Mouse (Mus musculus): ENCODE measurements around the gene Stom. TPM values are rescaled to one million over a fixed set of nuclear protein-coding genes. Genes with fewer than 3 reads are reported as not detected.

The Stom gene
- polyA plus RNA-seq, 1 experiment = 23.0 TPM

GRCm38 (mm10) chr2:35331205-35331604, 5.6 kb downstream of the Stom start:
- no peak for TF ChIP-seq CTCF (IDR thresholded peaks at IDR 0.05; ENCODE audit: control insufficient read depth, insufficient read depth, insufficient replicate concordance, low read depth, low read length)
- no peak for TF ChIP-seq POLR2A (IDR thresholded peaks at IDR 0.05; ENCODE audit: control insufficient read depth, low read depth, low read length)
- Histone ChIP-seq H3K36me3 (ENCODE audit: control insufficient read depth, insufficient read depth, low read length) (no peaks in the 10 kb centered on the region), H3K4me3 (ENCODE audit: control insufficient read depth, low read depth, low read length) (no peak overlapping the region), H3K4me1 (ENCODE audit: control insufficient read depth, insufficient read depth, low read length) (peaks cover 1% of the 10 kb centered on the region), H3K27ac (ENCODE audit: control insufficient read depth, insufficient read depth, low read depth, low read length) (no peak overlapping the region), H3K27me3 (ENCODE audit: control insufficient read depth, insufficient read depth, low read length) (no peaks in the 10 kb centered on the region)

DNA sequence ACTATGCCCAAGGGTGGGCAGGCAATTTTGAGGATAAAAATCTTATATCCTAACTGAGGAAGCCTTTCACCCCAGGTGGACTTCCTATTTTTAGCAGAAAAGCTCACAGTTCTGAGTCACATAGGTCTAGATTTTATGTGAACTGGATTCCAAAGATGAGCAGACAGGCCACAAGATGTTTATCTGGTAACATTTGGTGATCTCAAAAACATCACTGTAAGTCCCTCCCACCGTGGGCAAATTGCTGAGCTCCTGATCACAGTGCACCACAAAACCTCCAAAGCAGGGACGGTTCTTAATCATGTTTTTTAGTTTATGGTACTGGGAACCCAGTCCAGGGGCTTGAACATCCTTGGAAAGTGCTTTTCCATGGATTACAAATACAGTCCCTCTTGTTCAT, 7.7 kb downstream of the Stom start:
- Histone ChIP-seq H3K4me3 (ENCODE audit: control insufficient read depth, low read depth, low read length) (no peak overlapping the region), H3K36me3 (ENCODE audit: control insufficient read depth, insufficient read depth, low read length) (peaks cover 3% of the 10 kb centered on the region; the same call in 1 of the 2 replicates), H3K27me3 (ENCODE audit: control insufficient read depth, insufficient read depth, low read length) (no peaks in the 10 kb centered on the region), H3K27ac (ENCODE audit: control insufficient read depth, insufficient read depth, low read depth, low read length) (no peak overlapping the region), H3K4me1 (ENCODE audit: control insufficient read depth, insufficient read depth, low read length) (no peaks in the 10 kb centered on the region)
- TF ChIP-seq CTCF (IDR thresholded peaks at IDR 0.05; ENCODE audit: control insufficient read depth, insufficient read depth, insufficient replicate concordance, low read depth, low read length) (no peak), POLR2A (IDR thresholded peaks at IDR 0.05; ENCODE audit: control insufficient read depth, low read depth, low read length) (no peak)

DNA sequence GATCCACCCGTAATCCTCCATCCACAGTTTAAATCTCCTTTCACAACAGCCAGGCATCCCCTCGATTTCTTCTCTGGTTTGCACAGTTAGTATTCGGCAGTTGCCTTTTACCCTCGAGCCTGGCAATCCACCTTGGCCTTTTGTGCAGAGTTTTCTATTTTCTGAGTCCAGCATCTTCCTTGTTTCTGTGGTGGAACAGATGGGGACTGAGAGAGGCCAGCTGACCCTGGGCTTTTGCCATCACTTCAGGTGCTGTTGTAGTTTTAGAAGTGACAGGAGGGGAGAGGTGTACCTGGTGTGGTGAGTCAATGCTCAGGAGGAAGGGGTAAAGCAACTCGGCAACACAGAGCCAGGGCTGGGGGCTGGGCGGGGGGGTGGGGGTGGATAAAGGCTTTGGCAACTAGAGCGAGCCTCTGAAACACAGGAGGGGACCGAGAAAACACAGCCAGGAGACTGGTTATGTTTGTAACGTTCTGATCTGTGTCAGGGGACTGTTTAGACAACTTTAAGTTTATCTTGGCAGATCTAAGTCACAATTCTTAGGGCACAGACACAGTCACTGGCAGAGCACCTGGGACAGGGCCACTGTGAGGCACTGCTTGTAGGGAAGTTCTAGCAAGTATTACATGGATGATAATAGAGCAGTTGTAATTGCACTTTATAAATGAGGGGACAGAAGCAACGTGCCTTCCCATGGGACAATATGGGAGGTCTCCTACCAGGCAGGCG, 8.5 kb downstream of the Stom start:
- Histone ChIP-seq H3K27me3 (ENCODE audit: control insufficient read depth, insufficient read depth, low read length) (no peaks in the 10 kb centered on the region), H3K27ac (ENCODE audit: control insufficient read depth, insufficient read depth, low read depth, low read length) (no peak overlapping the region), H3K36me3 (ENCODE audit: control insufficient read depth, insufficient read depth, low read length) (peaks cover 5% of the 10 kb centered on the region; the same call in 1 of the 2 replicates), H3K4me1 (ENCODE audit: control insufficient read depth, insufficient read depth, low read length) (no peaks in the 10 kb centered on the region), H3K4me3 (ENCODE audit: control insufficient read depth, low read depth, low read length) (no peak overlapping the region)
- no peak for TF ChIP-seq CTCF (IDR thresholded peaks at IDR 0.05; ENCODE audit: control insufficient read depth, insufficient read depth, insufficient replicate concordance, low read depth, low read length)
- no peak for TF ChIP-seq POLR2A (IDR thresholded peaks at IDR 0.05; ENCODE audit: control insufficient read depth, low read depth, low read length)

- no peak for TF ChIP-seq CTCF (IDR thresholded peaks at IDR 0.05; ENCODE audit: control insufficient read depth, insufficient read depth, insufficient replicate concordance, low read depth, low read length)
- TF ChIP-seq POLR2A (IDR thresholded peaks at IDR 0.05; ENCODE audit: control insufficient read depth, low read depth, low read length) = no peak
- Histone ChIP-seq H3K4me3 (ENCODE audit: control insufficient read depth, low read depth, low read length) (no peak overlapping the region), H3K36me3 (ENCODE audit: control insufficient read depth, insufficient read depth, low read length) (peaks cover 5% of the 10 kb centered on the region; the same call in 1 of the 2 replicates), H3K4me1 (ENCODE audit: control insufficient read depth, insufficient read depth, low read length) (no peaks in the 10 kb centered on the region), H3K27me3 (ENCODE audit: control insufficient read depth, insufficient read depth, low read length) (no peaks in the 10 kb centered on the region), H3K27ac (ENCODE audit: control insufficient read depth, insufficient read depth, low read depth, low read length) (no peak overlapping the region)
Measured at GRCm38 (mm10) chr2:35327583-35327982, 9.2 kb downstream of the Stom start.

DNA sequence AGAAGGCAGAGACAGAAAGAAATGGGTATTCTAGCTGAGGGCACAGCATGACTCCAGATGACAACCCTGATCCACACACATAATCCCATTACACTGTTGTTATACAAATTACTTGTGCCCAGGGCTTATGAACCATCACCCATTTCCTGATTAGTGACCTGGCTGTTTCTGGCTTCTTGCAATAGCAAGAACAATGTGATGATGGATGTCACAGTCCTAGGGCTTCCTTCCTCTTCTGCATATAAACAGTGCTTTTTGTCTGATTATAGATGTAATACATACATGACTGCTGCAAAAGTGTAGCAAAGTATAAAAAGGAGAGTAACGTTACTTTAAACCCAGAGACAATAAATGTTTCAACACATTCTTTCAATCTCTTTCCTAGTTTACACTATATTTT, 9.8 kb downstream of the Stom start:
- TF ChIP-seq CTCF (IDR thresholded peaks at IDR 0.05; ENCODE audit: control insufficient read depth, insufficient read depth, insufficient replicate concordance, low read depth, low read length) (no peak), POLR2A (IDR thresholded peaks at IDR 0.05; ENCODE audit: control insufficient read depth, low read depth, low read length) (no peak)
- H3K27ac ChIP-seq (ENCODE audit: control insufficient read depth, insufficient read depth, low read depth, low read length) = no peak overlapping the region
- peaks cover 5% of the 10 kb centered on the region; the same call in 1 of the 2 replicates for H3K36me3 ChIP-seq (ENCODE audit: control insufficient read depth, insufficient read depth, low read length)
- H3K4me1 ChIP-seq (ENCODE audit: control insufficient read depth, insufficient read depth, low read length) = no peaks in the 10 kb centered on the region
- H3K4me3 ChIP-seq (ENCODE audit: control insufficient read depth, low read depth, low read length) = no peak overlapping the region
- H3K27me3 ChIP-seq (ENCODE audit: control insufficient read depth, insufficient read depth, low read length) = no peaks in the 10 kb centered on the region

DNA sequence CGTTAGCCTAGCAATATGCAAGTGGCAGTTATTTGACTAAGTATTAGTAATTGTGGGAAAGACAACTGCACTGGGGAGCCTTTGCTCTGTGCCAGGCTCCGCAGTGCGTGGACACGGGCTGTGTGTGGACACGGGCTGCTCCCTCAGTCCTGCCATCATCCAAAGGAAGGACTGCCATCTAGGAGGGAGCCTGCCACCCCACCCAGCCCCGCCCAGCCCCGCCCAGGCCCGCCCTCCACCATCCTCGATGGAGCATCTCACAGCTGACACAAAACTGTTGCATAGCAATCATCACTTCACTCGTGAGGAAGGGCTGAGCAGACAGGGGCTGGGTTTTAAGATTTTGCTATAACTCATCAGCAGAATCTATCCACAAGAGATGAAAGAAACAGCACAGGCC, 10.8 kb downstream of the Stom start:
- Histone ChIP-seq H3K36me3 (ENCODE audit: control insufficient read depth, insufficient read depth, low read length) (peaks cover 5% of the 10 kb centered on the region; the same call in 1 of the 2 replicates), H3K4me3 (ENCODE audit: control insufficient read depth, low read depth, low read length) (no peak overlapping the region), H3K27me3 (ENCODE audit: control insufficient read depth, insufficient read depth, low read length) (no peaks in the 10 kb centered on the region), H3K4me1 (ENCODE audit: control insufficient read depth, insufficient read depth, low read length) (no peaks in the 10 kb centered on the region), H3K27ac (ENCODE audit: control insufficient read depth, insufficient read depth, low read depth, low read length) (no peak overlapping the region)
- TF ChIP-seq CTCF (IDR thresholded peaks at IDR 0.05; ENCODE audit: control insufficient read depth, insufficient read depth, insufficient replicate concordance, low read depth, low read length) = no peak
- no peak for TF ChIP-seq POLR2A (IDR thresholded peaks at IDR 0.05; ENCODE audit: control insufficient read depth, low read depth, low read length)

GRCm38 (mm10) chr2:35322404-35323164, 14.2 kb downstream of the Stom start:
- TF ChIP-seq POLR2A (IDR thresholded peaks at IDR 0.05; ENCODE audit: control insufficient read depth, low read depth, low read length) (no peak), CTCF (IDR thresholded peaks at IDR 0.05; ENCODE audit: control insufficient read depth, insufficient read depth, insufficient replicate concordance, low read depth, low read length) (no peak)
- Histone ChIP-seq H3K27ac (ENCODE audit: control insufficient read depth, insufficient read depth, low read depth, low read length) (no peak overlapping the region), H3K4me3 (ENCODE audit: control insufficient read depth, low read depth, low read length) (no peak overlapping the region), H3K4me1 (ENCODE audit: control insufficient read depth, insufficient read depth, low read length) (no peaks in the 10 kb centered on the region), H3K27me3 (ENCODE audit: control insufficient read depth, insufficient read depth, low read length) (no peaks in the 10 kb centered on the region), H3K36me3 (ENCODE audit: control insufficient read depth, insufficient read depth, low read length) (peaks cover 11% of the 10 kb centered on the region)

All from testis, adult 2 months (tissue).